Mouse (Mus musculus) adrenal gland, adult 8-10 months (tissue): Measurements from ENCODE around the gene Haus4. TPM values are rescaled to one million over a fixed set of nuclear protein-coding genes. Genes with fewer than 3 reads are reported as not detected.
A peak's percentile ranks its signal among the peaks of the same experiment; 100 is the strongest.

ENCODE experiments used
- DNase-seq: peaks from one replicate; pipeline ENCODE4 v3.0.0; 2022
- total RNA-seq, 4 experiments: library from RNA; stranded (reverse); gene quantifications; 2 replicates each; pipeline ENCODE4 v1.2.4; 2022

Haus4 gene
- total RNA-seq: 10 to 100 TPM; 24.1 to 34.1 (median 29.4) TPM

- DNase-seq: peak; percentile 78
Observed at GRCm38 (mm10) chr14:54553975-54554769, at the start of gene Haus4. TSS of gene Haus4 (minus strand) at chr14:54554616.

GRCm38 (mm10) chr14:54603686-54604085, 49.3 kb upstream of the Haus4 start:
- DNase-seq: no peak

GRCm38 (mm10) chr14:54603038-54603654, 48.7 kb upstream of the Haus4 start:
- DNase-seq: peak; percentile 95

- no peak for DNase-seq
Observed at GRCm38 (mm10) chr14:54602613-54603012, 48.2 kb upstream of the Haus4 start.

- no peak for DNase-seq
Observed at GRCm38 (mm10) chr14:54601601-54602000, 47.2 kb upstream of the Haus4 start.

GRCm38 (mm10) chr14:54597084-54597483, 42.7 kb upstream of the Haus4 start:
- no peak for DNase-seq

- DNase-seq: no peak
Observed at GRCm38 (mm10) chr14:54594631-54595414, 40.4 kb upstream of the Haus4 start.

- DNase-seq: no peak
Observed at GRCm38 (mm10) chr14:54594055-54594454, 39.6 kb upstream of the Haus4 start.

GRCm38 (mm10) chr14:54592319-54592934, 38.0 kb upstream of the Haus4 start:
- DNase-seq: no peak

GRCm38 (mm10) chr14:54591056-54591455, 36.6 kb upstream of the Haus4 start:
- no peak for DNase-seq

GRCm38 (mm10) chr14:54583681-54584338, 29.4 kb upstream of the Haus4 start:
- DNase-seq: no peak

- no peak for DNase-seq
Observed at GRCm38 (mm10) chr14:54582536-54582935, 28.1 kb upstream of the Haus4 start.

GRCm38 (mm10) chr14:54579638-54580037, 25.2 kb upstream of the Haus4 start:
- DNase-seq: no peak

- DNase-seq: no peak
Observed at GRCm38 (mm10) chr14:54578063-54578462, 23.6 kb upstream of the Haus4 start.

- peak; percentile 89 for DNase-seq
Observed at GRCm38 (mm10) chr14:54577089-54577982, 22.9 kb upstream of the Haus4 start, which contains the start of gene Ajuba. TSS of gene Ajuba (minus strand) at chr14:54577558.

- DNase-seq: no peak
Observed at GRCm38 (mm10) chr14:54576241-54577088, 22.0 kb upstream of the Haus4 start.

GRCm38 (mm10) chr14:54575631-54576030, 21.2 kb upstream of the Haus4 start:
- peak; percentile 52 for DNase-seq

- no peak for DNase-seq
Observed at GRCm38 (mm10) chr14:54575031-54575430, 20.6 kb upstream of the Haus4 start.

- DNase-seq: no peak
Observed at GRCm38 (mm10) chr14:54574253-54574652, 19.8 kb upstream of the Haus4 start.
